Mouse (Mus musculus) CH12F3 (cell line): ENCODE data around the gene Mrpl34.

Experiments
- in situ Hi-C: fragments of 300-500 bp; cut with MboI; formaldehyde crosslinking; loops from 2 replicates; pipeline ENCODE4 v1.14.3; 2020; ENCODE audit warnings: low sequenced_read_pairs

The Mrpl34 gene

DNA sequence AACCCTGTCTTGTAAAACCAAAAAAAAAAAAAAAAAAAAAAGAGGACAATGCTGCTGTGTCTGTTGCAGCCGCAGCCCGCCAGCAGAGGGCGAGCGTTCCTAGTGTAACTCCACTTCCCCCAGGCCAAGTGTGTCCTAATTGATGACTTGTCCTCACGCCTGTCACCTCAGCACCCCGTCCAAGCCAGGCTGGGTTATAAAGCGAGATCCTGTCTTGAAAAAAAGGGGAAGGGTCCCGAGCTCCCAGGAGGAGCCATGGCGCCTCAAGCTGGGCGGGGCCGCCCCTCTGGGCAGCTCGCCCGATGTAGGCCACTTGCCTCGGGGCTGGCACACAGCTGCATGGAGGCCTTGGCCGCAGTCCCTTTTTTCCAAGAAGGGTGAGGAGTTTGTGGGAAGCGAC is 30.3 kb downstream of the Mrpl34 start:
- in situ Hi-C loops = no loop called here

DNA sequence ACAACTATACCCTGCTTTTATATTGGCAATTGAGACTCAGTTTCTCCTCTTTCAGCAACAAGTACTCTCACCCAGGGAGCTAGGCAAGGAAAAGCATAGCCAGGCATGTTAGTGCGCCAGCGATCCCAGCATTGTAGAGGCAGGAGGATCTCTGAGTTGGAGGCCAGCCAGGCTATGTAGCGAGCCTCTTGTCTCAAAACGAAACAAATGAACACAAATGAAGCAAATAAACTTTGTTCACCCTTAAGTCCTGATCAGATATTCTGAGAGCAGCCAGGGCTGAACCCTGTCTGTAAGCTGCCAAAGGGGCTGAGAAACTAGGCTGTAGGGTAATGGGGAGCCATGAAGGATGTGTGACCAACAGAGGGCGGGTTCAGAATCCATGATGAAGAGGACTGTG is 31.1 kb downstream of the Mrpl34 start:
- in situ Hi-C loops = no loop called here

DNA sequence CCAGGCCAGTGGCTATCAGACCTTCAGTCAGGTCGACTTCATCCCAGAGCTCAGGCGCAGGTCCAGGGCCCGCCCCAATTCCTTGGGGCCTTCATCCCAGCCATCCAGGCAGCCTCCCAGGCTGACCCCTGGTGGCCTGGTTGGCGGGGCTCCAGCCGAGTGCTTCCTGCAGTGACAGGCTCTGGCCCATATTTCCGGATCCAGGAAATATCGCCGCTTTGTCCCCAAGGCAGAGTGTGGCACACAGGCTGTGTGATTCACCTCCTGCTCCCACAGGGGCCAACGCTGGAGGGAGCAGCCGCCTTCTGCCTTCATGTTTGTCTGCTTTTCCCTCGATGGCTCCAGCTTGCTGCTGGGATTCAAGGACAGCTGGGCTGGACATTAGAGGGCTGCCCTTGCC is 31.7 kb downstream of the Mrpl34 start:
- in situ Hi-C loops = no loop called here

DNA sequence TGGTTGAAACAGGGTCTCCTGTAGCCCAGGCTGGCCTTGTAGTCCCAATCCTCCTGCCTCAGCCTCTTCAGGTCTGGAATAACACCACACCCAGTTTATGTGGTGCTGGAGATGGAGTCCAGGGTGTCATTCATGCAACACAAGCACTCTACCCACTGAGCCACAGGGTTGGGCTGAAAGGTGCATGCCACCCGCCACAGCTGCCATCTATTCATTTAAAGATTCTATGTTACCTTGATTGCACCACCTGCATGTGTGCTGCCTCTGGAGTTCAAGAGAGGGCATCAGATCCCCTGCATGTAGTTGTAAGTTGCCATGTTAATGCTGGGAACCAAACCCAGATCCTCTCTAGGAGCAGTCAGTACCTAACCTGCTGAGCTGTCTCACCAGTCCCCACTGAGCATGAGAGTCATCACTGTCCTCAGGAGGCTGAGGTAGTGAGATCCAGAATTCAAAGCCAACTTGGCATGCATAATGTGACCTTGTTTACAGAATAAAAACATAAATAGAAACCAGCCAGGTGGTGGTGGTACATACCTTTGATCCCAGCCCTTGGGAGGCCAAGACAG is 32.4 kb downstream of the Mrpl34 start:
- in situ Hi-C loops = no loop called here

DNA sequence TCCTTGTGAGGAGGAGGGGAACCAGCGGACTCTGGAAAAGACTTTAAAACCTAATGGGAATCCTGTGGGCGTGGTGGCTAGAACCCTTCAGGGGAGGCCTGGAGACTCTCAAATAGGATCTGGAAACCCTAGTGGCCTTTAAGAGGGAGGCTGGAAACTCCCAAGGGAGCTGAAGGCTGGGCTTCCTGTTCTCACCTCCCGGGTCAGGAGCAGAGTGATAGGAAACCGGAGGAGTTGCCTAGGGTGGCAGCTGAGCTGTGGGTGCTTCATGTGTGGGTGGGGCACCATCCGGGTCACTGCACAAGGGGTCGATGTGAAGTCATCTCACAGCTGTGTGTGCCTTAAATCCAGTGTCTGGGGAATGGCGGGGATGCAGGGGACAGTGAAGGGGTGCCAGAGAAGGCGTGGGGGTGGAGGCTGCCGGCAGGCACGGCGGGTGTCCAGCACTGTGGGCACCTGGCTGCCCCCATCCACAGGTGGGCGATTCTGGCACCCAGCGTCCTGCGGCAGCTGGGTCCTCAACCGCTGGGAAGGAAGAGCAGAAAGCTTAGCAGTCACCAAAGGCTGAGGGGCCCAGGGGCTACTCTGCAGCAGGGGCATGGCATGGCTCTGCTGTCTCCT is 33.2 kb downstream of the Mrpl34 start:
- in situ Hi-C loops = no loop called here

DNA sequence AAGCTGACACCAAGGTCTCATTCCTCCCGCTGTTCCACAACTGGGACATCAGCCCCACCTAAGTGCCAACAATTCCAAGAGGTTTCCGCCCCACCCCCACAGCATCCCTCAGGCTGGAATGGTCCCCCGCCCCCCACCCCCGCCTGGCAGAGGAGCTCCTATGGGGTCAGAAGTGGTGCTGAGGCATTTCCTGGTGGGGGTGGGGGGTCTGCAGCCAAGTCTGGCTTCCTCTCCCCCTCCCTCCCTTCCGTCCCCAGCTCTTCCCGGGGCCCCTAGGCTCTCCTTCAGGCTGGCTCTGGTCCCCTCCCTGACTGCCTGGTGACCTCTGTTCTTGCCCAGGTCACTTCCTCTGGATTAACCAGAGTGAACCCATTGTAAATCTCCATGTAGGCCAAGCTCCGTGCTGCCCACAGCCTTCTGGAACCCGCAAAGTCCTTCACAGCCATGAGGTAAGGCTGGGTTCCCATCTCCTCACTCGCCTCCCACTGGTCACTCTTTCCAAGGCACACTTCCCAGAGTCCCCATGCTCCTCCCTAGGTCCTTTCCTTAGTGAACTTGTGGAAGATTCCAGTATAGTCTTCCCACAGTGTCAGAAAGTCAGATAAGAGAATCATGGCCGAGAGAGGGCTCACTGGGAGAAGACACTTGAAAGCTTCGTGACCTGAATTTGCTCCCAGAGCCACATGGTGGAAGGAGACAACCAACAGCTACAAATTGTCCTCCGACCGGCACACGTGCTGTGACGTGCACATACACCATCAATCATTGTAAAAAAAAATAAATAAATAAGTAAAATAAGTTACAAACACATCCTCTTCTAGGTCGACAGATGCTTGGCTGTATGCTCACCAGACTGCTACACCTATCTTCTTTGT is 34.3 kb downstream of the Mrpl34 start:
- in situ Hi-C loops = no loop called here

DNA sequence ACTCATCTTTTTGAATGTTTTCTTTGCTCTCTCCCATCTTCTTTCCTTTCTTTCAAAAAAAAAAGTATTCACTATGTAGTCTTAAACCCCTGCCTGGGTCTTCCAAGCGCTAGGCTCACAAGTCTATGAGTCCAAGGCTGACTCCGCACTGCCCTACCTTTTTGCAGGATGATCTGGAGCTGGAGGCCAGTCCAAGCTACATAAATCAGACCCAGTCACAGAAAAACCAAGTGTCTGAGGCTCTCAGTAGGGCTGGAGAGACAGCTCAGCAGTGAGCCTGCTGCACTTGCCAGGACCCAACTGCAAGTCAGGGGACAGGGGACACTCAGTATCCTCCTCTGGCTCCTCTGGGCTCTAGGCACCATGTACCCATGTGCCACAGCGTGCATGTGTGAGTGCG is 39.6 kb downstream of the Mrpl34 start:
- in situ Hi-C loops = no loop called here

DNA sequence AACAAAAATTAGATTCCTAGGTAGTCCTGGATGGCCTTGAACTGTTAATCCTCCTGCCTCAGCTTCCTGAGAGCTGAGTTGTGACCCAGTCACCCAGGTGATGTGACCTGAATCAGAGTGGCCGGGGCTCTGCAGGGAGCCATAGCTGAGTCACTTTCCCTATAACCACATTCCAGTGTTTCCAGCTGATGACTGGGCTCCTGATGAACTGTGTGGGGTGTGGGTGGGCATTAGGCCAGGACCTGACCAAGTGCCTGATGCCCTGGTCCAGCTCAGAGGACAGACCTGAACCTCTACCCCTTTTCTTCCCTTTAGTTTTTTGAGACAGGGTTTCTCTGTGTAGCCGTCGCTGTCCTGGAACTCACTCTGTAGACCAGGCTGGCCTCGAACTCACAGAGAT is 40.6 kb downstream of the Mrpl34 start:
- in situ Hi-C loops = no loop called here

DNA sequence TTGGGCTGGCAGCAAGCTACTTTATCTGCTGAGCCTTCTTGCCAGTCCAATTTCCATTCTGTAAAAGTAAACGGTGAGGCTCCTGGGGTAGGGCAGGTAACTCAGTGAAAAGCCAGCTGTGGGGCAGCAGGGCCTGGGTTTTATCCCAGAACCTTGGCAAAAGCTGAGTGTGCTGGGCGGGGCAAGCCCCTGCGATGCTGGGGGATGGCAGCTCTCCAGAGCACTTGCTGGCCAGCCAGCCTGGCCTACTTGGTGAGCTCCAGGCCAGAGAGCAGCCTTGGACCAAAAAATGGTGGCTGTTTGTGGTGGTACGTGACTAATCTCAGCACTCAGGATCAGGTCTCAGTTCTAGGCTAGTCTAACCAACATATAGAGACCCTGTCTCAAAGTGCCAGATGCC is 41.2 kb downstream of the Mrpl34 start:
- in situ Hi-C loops = no loop called here

DNA sequence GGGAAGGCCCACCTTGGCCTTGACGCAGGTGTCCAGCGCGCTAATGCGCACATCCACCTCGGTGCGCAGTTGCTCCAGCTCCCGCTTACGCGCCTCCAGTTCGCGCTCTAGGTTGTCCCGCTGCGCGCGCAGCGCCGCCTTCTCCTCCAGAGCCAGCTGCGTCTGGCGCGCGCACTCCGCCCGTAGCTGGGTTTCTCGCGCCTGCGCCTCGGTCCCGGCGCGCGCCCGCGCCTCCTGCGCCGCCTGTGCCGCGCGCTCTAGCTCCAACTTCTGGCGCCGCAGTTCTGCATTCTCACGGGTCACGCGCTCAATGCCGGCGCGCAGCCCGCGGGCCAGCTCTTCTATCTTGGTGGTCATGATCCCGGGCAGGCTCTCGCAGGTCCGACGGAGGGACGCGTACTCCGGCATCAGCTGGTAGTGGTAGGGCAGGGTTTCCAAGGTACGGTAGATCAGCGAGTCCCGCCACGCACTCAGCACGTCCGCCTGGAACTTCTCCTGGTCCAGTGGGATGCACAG is 42.9 kb downstream of the Mrpl34 start:
- in situ Hi-C loops = no loop called here

DNA sequence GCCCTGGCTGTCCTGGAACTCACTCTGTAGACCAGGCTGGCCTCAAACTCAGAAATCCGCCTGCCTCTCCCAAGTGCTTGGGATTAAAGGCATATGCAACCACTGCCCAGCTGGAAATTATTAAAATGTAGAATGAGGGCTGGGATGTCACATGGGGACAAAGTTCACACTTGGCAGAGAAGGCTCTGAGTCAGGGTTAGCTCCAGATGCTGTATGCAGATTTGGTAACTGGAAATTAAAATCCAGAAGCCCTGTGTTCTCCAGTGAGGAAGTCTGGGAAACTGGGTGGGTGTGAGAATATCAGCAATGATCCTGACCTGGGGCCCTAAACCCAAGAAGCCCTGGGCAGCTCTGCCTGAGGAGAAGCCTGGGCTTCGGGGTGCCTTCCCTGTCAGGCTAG is 44.6 kb downstream of the Mrpl34 start:
- in situ Hi-C loops = no loop called here

DNA sequence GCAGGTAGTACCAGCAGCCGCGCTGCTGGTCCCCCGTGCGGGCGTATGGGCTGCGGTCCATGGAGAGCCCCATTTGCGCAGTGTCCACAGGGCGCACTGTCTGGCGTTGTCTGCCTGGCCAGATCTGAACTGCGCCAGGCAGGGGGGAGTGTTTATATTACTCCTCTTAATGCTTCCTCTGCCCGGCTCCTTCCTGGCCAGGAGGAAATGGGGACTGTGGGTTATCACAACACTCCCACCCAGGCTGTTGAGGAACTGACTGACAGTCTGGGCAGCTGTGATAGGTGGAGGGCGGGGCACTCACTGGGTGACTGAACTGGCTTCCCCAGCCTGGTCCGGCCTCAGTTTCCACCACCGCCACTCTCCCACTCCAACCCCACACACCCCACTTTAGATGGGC is 46.9 kb downstream of the Mrpl34 start, which contains the start of gene Plvap:
Plvap (minus strand) TSS at position 109 of the 400 bp plus-strand sequence.
- in situ Hi-C loops = no loop called here

DNA sequence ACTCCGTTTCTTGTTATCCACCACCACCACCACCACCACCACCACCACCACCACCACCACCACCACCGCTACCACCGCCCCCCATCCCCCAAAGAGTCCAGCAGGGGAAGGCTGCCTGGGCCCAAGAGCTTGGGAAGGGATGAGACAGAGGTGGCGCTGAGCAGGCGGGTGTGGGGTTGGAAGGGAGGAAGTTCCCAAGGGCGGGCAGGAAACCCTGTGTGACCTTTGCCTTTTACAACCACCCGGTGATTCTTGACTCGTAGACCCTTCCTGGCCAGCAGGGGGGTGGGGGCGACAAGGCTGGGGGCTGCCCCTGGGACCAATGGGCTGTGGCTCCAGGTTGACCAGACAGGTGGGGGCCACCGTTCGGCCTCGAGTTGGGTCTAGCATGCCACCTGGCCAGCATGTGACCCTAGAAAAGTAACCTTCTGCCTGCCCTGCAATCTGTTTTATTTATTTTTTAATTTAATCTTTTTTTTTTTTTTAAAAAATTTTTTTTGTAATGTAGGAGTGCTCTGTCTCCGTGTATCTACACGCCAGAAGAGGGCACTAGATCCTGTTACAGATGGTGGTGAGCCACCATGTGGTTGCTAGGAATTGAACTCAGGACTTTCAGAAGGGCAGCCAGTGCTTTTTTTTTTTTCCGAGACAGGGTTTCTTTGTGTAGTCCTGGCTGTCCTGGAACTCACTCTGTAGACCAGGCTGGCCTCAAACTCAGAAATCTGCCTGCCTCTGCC is 48.4 kb downstream of the Mrpl34 start:
- in situ Hi-C loops = no loop called here

DNA sequence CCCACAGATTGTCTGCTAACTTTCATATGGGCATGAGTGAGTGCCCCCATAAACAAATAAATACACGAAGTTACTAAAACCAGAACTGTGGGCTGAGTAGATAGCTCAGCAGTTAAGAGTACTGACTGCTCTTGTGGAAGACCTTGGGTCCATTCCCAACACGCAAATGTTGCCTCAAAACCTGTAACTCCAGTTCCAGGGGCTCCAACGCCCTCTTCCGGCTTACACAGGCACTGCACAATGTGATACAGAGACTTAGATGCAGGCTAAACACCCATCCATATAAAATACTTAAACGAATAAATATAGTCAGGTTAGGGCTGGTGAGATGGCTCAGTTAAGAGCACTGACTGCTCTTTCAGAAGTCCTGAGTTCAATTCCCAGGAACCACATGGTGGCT is 50.3 kb downstream of the Mrpl34 start:
- in situ Hi-C loops = no loop called here
